Comparison of ENCODE assay signal across 7 mouse cellular contexts in genomic region chr14:57825788-57826751, GRCm38 (mm10). TPM values are rescaled to one million over a fixed set of nuclear protein-coding genes. Genes with fewer than 3 reads are reported as not detected.
DNase-seq lines count a peak whose midpoint lies in the region; ATAC-seq and TF ChIP-seq lines count a peak whose summit lies in the region.

Ska3 (minus strand) TSS chr14:57826185.
Mrpl57 (plus strand) TSS chr14:57826234.

- H3K4me2 ChIP-seq in embryonic facial prominence, embryonic 12.5 days (replicated peaks), result peak within 1 kb of the TSS; percentile 72
- H3K4me2 ChIP-seq in limb, embryonic 13.5 days (replicated peaks), result peak within 1 kb of the TSS; percentile 82
- peak within 1 kb of the TSS; percentile 79 for H3K4me2 ChIP-seq in midbrain, embryonic 16.5 days (ENCODE audit: low read length)

- H3K27ac ChIP-seq in embryonic facial prominence, embryonic 12.5 days, result peak within 1 kb of the TSS; percentile 94
- peak within 1 kb of the TSS; percentile 92 for H3K27ac ChIP-seq in heart, adult 2 months
- peak within 1 kb of the TSS; percentile 93 for H3K27ac ChIP-seq in limb, embryonic 13.5 days
- H3K27ac ChIP-seq in midbrain, embryonic 16.5 days (ENCODE audit: low read length), result peak within 1 kb of the TSS; percentile 92

- peak within 1 kb of the TSS; percentile 68 for H3K4me3 ChIP-seq in embryonic facial prominence, embryonic 12.5 days
- H3K4me3 ChIP-seq in heart, adult 2 months, result peak within 1 kb of the TSS; percentile 74
- H3K4me3 ChIP-seq in limb, embryonic 13.5 days, result peak within 1 kb of the TSS; percentile 84
- H3K4me3 ChIP-seq in midbrain, embryonic 16.5 days (ENCODE audit: low read depth, low read length), result peak within 1 kb of the TSS; percentile 68

- no peaks in the 10 kb centered on the region for H3K9me3 ChIP-seq in embryonic facial prominence, embryonic 12.5 days
- H3K9me3 ChIP-seq in limb, embryonic 13.5 days, result no peaks in the 10 kb centered on the region
- no peaks in the 10 kb centered on the region for H3K9me3 ChIP-seq in midbrain, embryonic 16.5 days (replicated peaks; ENCODE audit: control insufficient read depth, low read length, poor library complexity, severe bottlenecking)

- DNase-seq in adrenal gland, postnatal 25 days, result peak; percentile 93
- DNase-seq in heart, adult 2 months, result peak; percentile 94 to 95
- peak; percentile 90 to 93 for DNase-seq in kidney, adult 8-10 months
- DNase-seq in spleen, postnatal 10 days (ENCODE audit: low spot score in 2 of 2), result peak; percentile 95

- WGBS in embryonic facial prominence, embryonic 12.5 days, result under 1% methylated on average over 96 of the region's 96 CpGs
- under 1% methylated on average over 96 of the region's 96 CpGs for WGBS in heart, adult 2 months
- under 1% methylated on average over 95 of the region's 96 CpGs for WGBS in limb, embryonic 13.5 days
- under 1% methylated on average over 93 of the region's 96 CpGs for WGBS in midbrain, embryonic 16.5 days

- peak; percentile 35 for TF ChIP-seq CTCF in heart, adult 2 months (IDR thresholded peaks at IDR 0.05)

- intact Hi-C loops in heart, adult 2 months (cut with DNase I), result loop anchor here (2.0 to 10.0 kb wide), 5 partner anchors 27 to 451 kb away; partner anchors contain the start of gene Sap18

- H3K36me3 ChIP-seq in embryonic facial prominence, embryonic 12.5 days, result peaks cover 12% of the 10 kb centered on the region
- H3K36me3 ChIP-seq in heart, adult 2 months (ENCODE audit: control insufficient read depth, insufficient read depth, low read length), result peaks cover 5% of the 10 kb centered on the region; the same call in 1 of the 2 replicates
- peaks cover 17% of the 10 kb centered on the region for H3K36me3 ChIP-seq in limb, embryonic 13.5 days
- no peaks in the 10 kb centered on the region for H3K36me3 ChIP-seq in midbrain, embryonic 16.5 days (ENCODE audit: control insufficient read depth, insufficient read depth, low read length)

- no peak for TF ChIP-seq EP300 in heart, adult 2 months (IDR thresholded peaks at IDR 0.05; ENCODE audit: insufficient read depth, low read depth, low read length)

- no peaks in the 10 kb centered on the region for H3K79me2 ChIP-seq in heart, adult 2 months (replicated peaks; ENCODE audit: control insufficient read depth, insufficient read depth, low read length)

- ATAC-seq in embryonic facial prominence, embryonic 12.5 days (ENCODE audit: insufficient number of reproducible peaks, insufficient read depth, low FRiP score, low TSS enrichment), result peak; percentile 93
- peak; percentile 95 for ATAC-seq in limb, embryonic 13.5 days (ENCODE audit: low FRiP score, low read depth)
- peak; percentile 97 for ATAC-seq in midbrain, embryonic 16.5 days

- TF ChIP-seq POLR2A in heart, adult 2 months (IDR thresholded peaks at IDR 0.05; ENCODE audit: insufficient read depth, low read depth, low read length), result peak; percentile 83

- peak within 1 kb of the TSS; percentile 82 for H3K9ac ChIP-seq in embryonic facial prominence, embryonic 12.5 days
- peak within 1 kb of the TSS; percentile 90 for H3K9ac ChIP-seq in heart, adult 2 months (ENCODE audit: low read depth, low read length)
- H3K9ac ChIP-seq in limb, embryonic 13.5 days, result peak within 1 kb of the TSS; percentile 92
- H3K9ac ChIP-seq in midbrain, embryonic 16.5 days (ENCODE audit: low read depth, low read length), result peak within 1 kb of the TSS; percentile 92

- no peaks in the 10 kb centered on the region for H3K27me3 ChIP-seq in embryonic facial prominence, embryonic 12.5 days
- no peaks in the 10 kb centered on the region for H3K27me3 ChIP-seq in heart, adult 2 months (ENCODE audit: control insufficient read depth, insufficient read depth, low read length)
- no peaks in the 10 kb centered on the region for H3K27me3 ChIP-seq in limb, embryonic 13.5 days
- H3K27me3 ChIP-seq in midbrain, embryonic 16.5 days (ENCODE audit: control insufficient read depth, insufficient read depth, low read depth, low read length), result no peaks in the 10 kb centered on the region

- peaks cover 16% of the 10 kb centered on the region for H3K4me1 ChIP-seq in embryonic facial prominence, embryonic 12.5 days
- peaks cover 2% of the 10 kb centered on the region; the same call in 1 of the 2 replicates for H3K4me1 ChIP-seq in heart, adult 2 months (ENCODE audit: control insufficient read depth, insufficient read depth, low read length)
- H3K4me1 ChIP-seq in limb, embryonic 13.5 days, result peaks cover 22% of the 10 kb centered on the region
- H3K4me1 ChIP-seq in midbrain, embryonic 16.5 days (ENCODE audit: control insufficient read depth, insufficient read depth, low read length), result peaks cover 17% of the 10 kb centered on the region

RNA-seq across cellular contexts. Expression of gene Ska3, which starts in this region (rescaled TPM):
- total RNA-seq in adrenal gland, postnatal 25 days (2021), result 2.3 and 3.9 TPM in 2 replicates
- polyA plus RNA-seq in embryonic facial prominence, embryonic 12.5 days (2016; fragmentation: Nextera tagmentation; extraction: Ambion mirVana), result 43.9 and 46.7 TPM in 2 replicates
- under 1 TPM; 0.16 to 0.52 TPM for total RNA-seq in heart, adult 2 months (2021)
- 0.23 TPM in 1 of 2 replicates, not detected in the other for polyA plus RNA-seq in heart, adult 2 months (2012; rRNA removed)
- polyA plus RNA-seq in limb, embryonic 13.5 days (2015; fragmentation: Nextera tagmentation; extraction: Ambion mirVana), result 36.7 and 42.4 TPM in 2 replicates
- 4.7 and 5.0 TPM in 2 replicates for polyA plus RNA-seq in midbrain, embryonic 16.5 days (2015; fragmentation: Nextera tagmentation; extraction: Ambion mirVana)

RNA-seq across cellular contexts. Expression of gene Mrpl57, which starts in this region (rescaled TPM):
- 107 and 131 TPM in 2 replicates for total RNA-seq in adrenal gland, postnatal 25 days (2021)
- 127 and 137 TPM in 2 replicates for polyA plus RNA-seq in embryonic facial prominence, embryonic 12.5 days (2016; fragmentation: Nextera tagmentation; extraction: Ambion mirVana)
- total RNA-seq in heart, adult 2 months (2021), result 10 to 100 TPM; 57.1 to 72.2 TPM
- polyA plus RNA-seq in heart, adult 2 months (2012; rRNA removed), result 42.0 and 45.2 TPM in 2 replicates
- 128 and 146 TPM in 2 replicates for polyA plus RNA-seq in limb, embryonic 13.5 days (2015; fragmentation: Nextera tagmentation; extraction: Ambion mirVana)
- polyA plus RNA-seq in midbrain, embryonic 16.5 days (2015; fragmentation: Nextera tagmentation; extraction: Ambion mirVana), result 123 and 139 TPM in 2 replicates

Comparison
In these comparisons a context has a peak if more than half of its experiments do, and no peak if none do; other contexts are left out.
1. Peak in every context shown above with its lines: DNase-seq, ATAC-seq, H3K4me3 ChIP-seq and H3K27ac ChIP-seq.